Mouse (Mus musculus): ENCODE results near the gene Elobl. TPM values are rescaled to one million over a fixed set of nuclear protein-coding genes. Genes with fewer than 3 reads are reported as not detected.

Elobl gene
- total RNA-seq, 2 experiments from 2014 or later: not detected

- no peak for DNase-seq (ENCODE audit: low spot score in 2 of 2)
- intact Hi-C loops (cut with DNase I): no loop called here
Observed at GRCm38 (mm10) chr11:88948896-88949295, 17.8 kb downstream of the Elobl start.

- DNase-seq (ENCODE audit: low spot score in 2 of 2): no peak
- intact Hi-C loops (cut with DNase I): no loop called here
Observed at GRCm38 (mm10) chr11:88945971-88946585, 20.7 kb downstream of the Elobl start.

GRCm38 (mm10) chr11:88941489-88941888, 25.2 kb downstream of the Elobl start:
- no peak for DNase-seq (ENCODE audit: low spot score in 2 of 2)
- intact Hi-C loops (cut with DNase I): no loop called here

GRCm38 (mm10) chr11:88939634-88940033, 27.1 kb downstream of the Elobl start:
- peak in 1 of 2 experiments; percentile 7 for DNase-seq (ENCODE audit: low spot score in 2 of 2)
- intact Hi-C loops (cut with DNase I): no loop called here

- intact Hi-C loops (cut with DNase I): no loop called here
Observed at GRCm38 (mm10) chr11:88938770-88939169, 28.0 kb downstream of the Elobl start.

GRCm38 (mm10) chr11:88937886-88938285, 28.8 kb downstream of the Elobl start:
- intact Hi-C loops (cut with DNase I): no loop called here
- DNase-seq (ENCODE audit: low spot score in 2 of 2): no peak

More at GRCm38 (mm10) chr11:88938770-88939169, 28.0 kb downstream of the Elobl start:
- no peak for DNase-seq (ENCODE audit: low spot score in 2 of 2)

- peak; percentile 48 to 53 for DNase-seq (ENCODE audit: low spot score in 2 of 2)
- intact Hi-C loops (cut with DNase I): no loop called here
Observed at GRCm38 (mm10) chr11:88934089-88935000, 32.4 kb downstream of the Elobl start.

GRCm38 (mm10) chr11:88933030-88933429, 33.7 kb downstream of the Elobl start:
- intact Hi-C loops (cut with DNase I): no loop called here

GRCm38 (mm10) chr11:88931692-88932530, 34.8 kb downstream of the Elobl start:
- intact Hi-C loops (cut with DNase I): no loop called here
- DNase-seq (ENCODE audit: low spot score in 2 of 2): no peak

More at GRCm38 (mm10) chr11:88933030-88933429, 33.7 kb downstream of the Elobl start:
- no peak for DNase-seq (ENCODE audit: low spot score in 2 of 2)

GRCm38 (mm10) chr11:88926566-88926965, 40.2 kb downstream of the Elobl start:
- intact Hi-C loops (cut with DNase I): no loop called here
- DNase-seq (ENCODE audit: low spot score in 2 of 2): no peak

Other genes with a start within 250 kb of the Elobl start
- 100 to 1,000 TPM in 1 of 2 experiments, 10 to 100 TPM in 1; 97.8 to 103 TPM for gene Msi2, start 248.4 kb downstream of the Elobl start, total RNA-seq (2021)
- 10 to 100 TPM; 38.4 to 40.3 TPM for gene Akap1, start 102.3 kb downstream of the Elobl start, total RNA-seq (2021)
- gene Scpep1, start 11.5 kb downstream of the Elobl start, total RNA-seq (2021): 10 to 100 TPM; 19.8 to 19.9 TPM
- 10 to 100 TPM; 20.4 to 20.9 TPM for gene Coil, start 3.3 kb upstream of the Elobl start, total RNA-seq (2021)
- 1 to 10 TPM; 3.2 to 4.8 TPM for gene Trim25, start 32.4 kb upstream of the Elobl start, total RNA-seq (2021)
- gene Dgke, start 99.9 kb upstream of the Elobl start, total RNA-seq (2021): 10 to 100 TPM; 44.9 to 47.8 TPM
- not detected for gene Gm525, start 106.9 kb upstream of the Elobl start, total RNA-seq (2021)